Mouse (Mus musculus): ENCODE measurements around the gene Tmc5. TPM values are rescaled to one million over a fixed set of nuclear protein-coding genes. Genes with fewer than 3 reads are reported as not detected.

Tmc5 gene
- polyA plus RNA-seq, 1 experiment from 2014 or later: 0.55 TPM

DNA sequence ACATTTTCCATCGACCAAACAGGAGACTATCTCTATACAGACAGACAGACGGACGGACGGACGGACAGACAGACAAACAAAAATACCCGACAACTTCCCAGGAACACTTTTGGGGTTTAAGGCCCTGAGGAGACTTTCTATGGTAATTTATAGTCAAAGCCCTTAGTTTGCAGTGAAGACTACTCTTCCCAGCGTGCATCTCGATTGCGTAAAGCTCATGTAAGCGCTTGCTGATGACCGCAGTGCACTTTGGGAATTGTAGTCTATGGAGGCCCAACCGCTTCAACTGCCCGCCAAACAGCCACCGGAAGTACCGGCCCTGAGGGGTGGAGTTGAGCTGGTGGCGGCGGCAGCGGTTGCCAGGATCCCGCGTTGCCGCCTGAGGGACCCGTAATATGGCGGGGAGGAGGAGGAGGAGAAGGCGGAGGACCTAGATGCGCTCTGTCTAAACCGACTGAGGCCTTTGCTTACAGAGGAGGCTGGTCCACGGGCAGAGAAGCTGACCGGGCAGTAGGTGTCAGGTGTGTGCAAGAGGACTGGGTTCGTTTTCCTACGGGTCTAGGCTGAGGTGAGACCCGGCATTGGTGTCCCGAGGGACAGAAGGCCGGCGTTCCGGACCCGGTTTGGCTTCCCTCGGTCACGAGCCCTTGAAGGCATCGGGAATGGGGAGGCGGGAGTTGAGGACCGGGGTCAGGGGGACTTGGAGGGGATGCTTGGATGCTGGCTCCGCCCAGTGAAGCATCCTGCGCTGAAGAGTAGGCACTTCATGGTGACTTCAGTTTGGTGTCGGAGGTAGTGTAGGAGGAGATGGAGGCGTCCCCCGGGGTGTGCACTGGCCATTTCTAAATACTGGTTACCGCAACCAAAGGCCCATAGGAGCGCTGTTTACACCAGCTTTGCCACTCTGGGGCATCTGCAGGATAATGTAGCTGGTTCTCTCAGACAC is 115.4 kb downstream of the Tmc5 start, which contains the start of gene Ccp110:
Gene Ccp110 (plus strand): TSS at position 325 of the 946 bp plus-strand sequence.
- Histone ChIP-seq H3K36me3 (peaks cover 3% of the 10 kb centered on the region; the same call in 1 of the 2 replicates), H3K4me1 (peaks cover 12% of the 10 kb centered on the region; the same call in 1 of the 2 replicates), H3K4me3 (replicated peaks) (peak within 1 kb of the TSS; percentile 84), H3K27ac (replicated peaks) (peak within 1 kb of the TSS; percentile 53; the same call in 1 of the 2 replicates), H3K9ac (peak within 1 kb of the TSS; percentile 64), H3K9me3 (replicated peaks) (no peaks in the 10 kb centered on the region), H3K27me3 (no peaks in the 10 kb centered on the region), H3K4me2 (replicated peaks) (peak within 1 kb of the TSS; percentile 80)
- WGBS: under 1% methylated on average over 48 of the region's 48 CpGs
- peak; percentile 96 for ATAC-seq (ENCODE audit: insufficient number of reproducible peaks, low FRiP score, low TSS enrichment, low read depth)

DNA sequence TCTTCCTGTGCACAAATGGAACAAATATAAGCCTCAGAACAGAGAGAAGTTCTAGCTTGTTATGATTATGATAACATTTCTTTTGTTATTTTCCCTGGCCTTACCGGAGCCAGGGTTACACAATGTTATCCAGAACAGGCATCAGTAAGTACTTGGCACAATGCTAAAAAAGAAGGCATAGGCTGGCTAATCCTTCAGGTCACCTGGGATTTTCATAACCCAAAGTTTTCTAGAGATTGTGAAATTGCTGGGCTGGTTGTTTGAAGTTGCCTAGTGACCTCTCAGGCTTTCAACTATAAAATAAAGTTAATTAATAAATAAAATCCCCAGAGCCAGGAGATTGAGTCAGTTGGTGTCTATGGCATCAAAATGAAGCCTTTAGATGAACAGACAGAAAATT is 117.8 kb downstream of the Tmc5 start:
- no peaks in the 10 kb centered on the region for H3K9me3 ChIP-seq (replicated peaks)
- no peaks in the 10 kb centered on the region for H3K27me3 ChIP-seq
- no peak overlapping the region for H3K27ac ChIP-seq (replicated peaks)
- ATAC-seq (ENCODE audit: insufficient number of reproducible peaks, low FRiP score, low TSS enrichment, low read depth): no peak
- peaks cover 12% of the 10 kb centered on the region; the same call in 1 of the 2 replicates for H3K4me1 ChIP-seq
- H3K36me3 ChIP-seq: peaks cover 13% of the 10 kb centered on the region
- H3K9ac ChIP-seq: no peak overlapping the region
- no peak overlapping the region for H3K4me2 ChIP-seq (replicated peaks)
- WGBS: 95% methylated on average over 1 of the region's 1 CpGs
- H3K4me3 ChIP-seq (replicated peaks): no peak overlapping the region

DNA sequence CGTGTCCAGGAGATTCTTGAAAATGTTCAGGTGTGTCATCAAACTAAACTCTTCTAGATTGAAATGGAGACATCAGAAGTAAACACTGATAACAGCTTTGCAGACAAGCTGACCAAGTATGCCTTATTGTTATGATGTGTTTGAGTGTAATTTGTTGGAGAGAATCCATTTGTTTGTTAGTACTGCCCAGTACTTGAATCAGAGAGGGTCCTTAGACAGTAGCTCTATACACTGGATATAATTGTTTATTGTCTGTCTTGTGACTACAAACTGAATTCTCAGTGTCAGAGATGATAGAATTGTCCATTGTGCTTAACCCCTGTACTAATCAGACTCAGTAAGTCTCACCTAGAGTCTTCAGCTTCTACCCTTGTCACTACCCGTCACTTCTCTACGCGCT is 121.0 kb downstream of the Tmc5 start:
- no peak for ATAC-seq (ENCODE audit: insufficient number of reproducible peaks, low FRiP score, low TSS enrichment, low read depth)
- 95% methylated on average over 4 of the region's 4 CpGs for WGBS
- Histone ChIP-seq H3K36me3 (peaks cover 30% of the 10 kb centered on the region), H3K4me1 (peaks cover 7% of the 10 kb centered on the region; the same call in 1 of the 2 replicates), H3K27me3 (no peaks in the 10 kb centered on the region), H3K9me3 (replicated peaks) (no peaks in the 10 kb centered on the region), H3K4me3 (replicated peaks) (no peak overlapping the region), H3K9ac (no peak overlapping the region), H3K4me2 (replicated peaks) (no peak overlapping the region), H3K27ac (replicated peaks) (no peak overlapping the region)

DNA sequence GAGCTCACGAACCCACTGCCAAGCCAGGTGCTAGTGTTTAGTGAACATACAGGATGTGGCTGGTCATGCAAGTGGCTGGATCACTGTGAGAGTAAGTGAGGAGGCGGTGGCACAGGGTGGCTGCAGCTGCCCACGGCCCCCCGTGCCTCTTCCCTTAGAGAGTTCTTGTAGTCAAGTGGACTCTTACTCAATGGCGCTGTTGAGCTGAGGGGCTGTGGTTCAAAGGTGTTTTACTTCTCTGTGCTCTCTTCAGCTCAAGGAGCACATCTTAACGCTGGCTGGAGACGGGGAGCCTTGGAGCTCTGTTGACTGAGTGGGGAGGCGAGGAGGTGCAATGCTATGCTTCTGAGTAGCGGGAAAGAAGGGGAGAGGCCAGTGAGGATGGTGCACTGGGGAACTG is 126.8 kb downstream of the Tmc5 start:
- 89% methylated on average over 9 of the region's 9 CpGs for WGBS

More for the DNA sequence above, 126.8 kb downstream of the Tmc5 start:
- no peaks in the 10 kb centered on the region for H3K27me3 ChIP-seq
- ATAC-seq (ENCODE audit: insufficient number of reproducible peaks, low FRiP score, low TSS enrichment, low read depth): no peak
- H3K9me3 ChIP-seq (replicated peaks): no peaks in the 10 kb centered on the region
- H3K4me3 ChIP-seq (replicated peaks): no peak overlapping the region
- H3K4me2 ChIP-seq (replicated peaks): no peak overlapping the region
- H3K4me1 ChIP-seq: no peaks in the 10 kb centered on the region
- no peak overlapping the region for H3K27ac ChIP-seq (replicated peaks)
- H3K9ac ChIP-seq: no peak overlapping the region
- H3K36me3 ChIP-seq: peaks cover 62% of the 10 kb centered on the region

Other genes with a start within 250 kb of the Tmc5 start
- 2.8 and 2.9 TPM in 2 replicates for gene Syt17, start 149.1 kb upstream of the Tmc5 start, polyA plus RNA-seq (2015; fragmentation: Nextera tagmentation; extraction: Ambion mirVana)
- gene Itpripl2, start 105.3 kb upstream of the Tmc5 start, polyA plus RNA-seq (2015; fragmentation: Nextera tagmentation; extraction: Ambion mirVana): 7.2 and 8.6 TPM in 2 replicates
- gene Coq7, start 63.9 kb upstream of the Tmc5 start, polyA plus RNA-seq (2015; fragmentation: Nextera tagmentation; extraction: Ambion mirVana): 87.0 and 89.1 TPM in 2 replicates
- gene Tmc7, start 12.6 kb upstream of the Tmc5 start, polyA plus RNA-seq (2015; fragmentation: Nextera tagmentation; extraction: Ambion mirVana): 4.4 and 5.6 TPM in 2 replicates
- gene Gde1, start 108.5 kb downstream of the Tmc5 start, polyA plus RNA-seq (2015; fragmentation: Nextera tagmentation; extraction: Ambion mirVana): 82.5 and 87.9 TPM in 2 replicates
- gene Ccp110, start 115.3 kb downstream of the Tmc5 start, polyA plus RNA-seq (2015; fragmentation: Nextera tagmentation; extraction: Ambion mirVana): 21.7 and 26.3 TPM in 2 replicates
- 63.0 and 67.6 TPM in 2 replicates for gene Vps35l, start 142.9 kb downstream of the Tmc5 start, polyA plus RNA-seq (2015; fragmentation: Nextera tagmentation; extraction: Ambion mirVana)

Data from embryonic facial prominence, embryonic 15.5 days (tissue).